Mouse (Mus musculus): ENCODE data around the gene Ggt1. TPM values are rescaled to one million over a fixed set of nuclear protein-coding genes. Genes with fewer than 3 reads are reported as not detected.

Gene Ggt1
- polyA plus RNA-seq, 1 experiment from 2014 or later: 3.8 TPM

DNA sequence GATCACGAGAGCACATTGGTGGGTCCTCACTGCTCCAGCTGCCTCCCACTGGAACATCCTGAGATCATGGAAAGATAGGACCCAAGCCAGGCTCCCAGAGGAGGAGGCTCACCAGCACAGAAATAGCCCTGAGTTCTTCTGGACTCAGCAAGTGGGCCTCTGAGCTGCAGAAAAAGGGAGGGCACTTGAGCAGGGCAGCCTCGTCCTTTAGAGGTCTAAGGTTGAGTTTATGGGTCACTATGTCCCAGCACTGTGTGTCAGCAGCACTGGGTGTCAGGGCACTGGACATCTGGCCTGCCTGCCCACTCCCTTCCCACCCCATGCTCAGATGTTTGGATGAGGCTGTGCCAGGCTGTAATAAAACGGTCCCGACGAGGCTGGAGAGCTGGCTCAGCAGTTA, 26.9 kb downstream of the Ggt1 start:
- Histone ChIP-seq H3K4me2 (replicated peaks; ENCODE audit: low read depth, low read length) (no peak overlapping the region), H3K36me3 (ENCODE audit: control insufficient read depth, insufficient read depth, low read length) (no peaks in the 10 kb centered on the region), H3K27ac (ENCODE audit: low read length) (no peak overlapping the region), H3K4me3 (ENCODE audit: low read depth, low read length) (no peak overlapping the region), H3K9me3 (ENCODE audit: control insufficient read depth, low read depth, low read length) (no peaks in the 10 kb centered on the region), H3K4me1 (ENCODE audit: control insufficient read depth, insufficient read depth, low read length) (peaks cover 20% of the 10 kb centered on the region), H3K27me3 (ENCODE audit: control insufficient read depth, insufficient read depth, low read length) (no peaks in the 10 kb centered on the region), H3K9ac (replicated peaks; ENCODE audit: low read depth, low read length) (no peak overlapping the region)
- no peak for ATAC-seq (ENCODE audit: insufficient number of reproducible peaks, insufficient read depth, low FRiP score, low read depth)
- WGBS: 55% methylated on average over 5 of the region's 5 CpGs

DNA sequence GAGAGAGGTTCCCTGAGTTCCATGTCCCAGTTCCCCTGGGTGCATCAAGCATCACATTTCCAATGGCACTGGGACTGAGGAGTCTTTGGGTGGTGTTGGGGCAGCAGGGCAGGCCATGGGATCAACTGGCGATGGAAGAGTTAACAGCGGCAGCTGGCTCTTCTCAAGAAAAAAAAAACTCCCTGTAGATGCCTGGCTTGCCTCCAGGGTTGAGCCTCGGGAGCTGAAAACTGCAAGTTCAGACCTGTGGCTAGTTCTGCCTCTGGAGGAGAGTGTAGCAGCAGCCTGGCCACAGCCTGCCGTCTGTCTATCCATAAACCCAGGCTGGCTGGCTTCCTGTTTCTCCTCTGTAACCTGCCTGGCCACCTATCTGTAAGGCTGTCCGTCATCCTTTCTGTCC, 27.7 kb downstream of the Ggt1 start, which contains the start of gene Ggt5:
Gene Ggt5 (plus strand): TSS at position 212 of the 400 bp plus-strand sequence.
- Histone ChIP-seq H3K4me3 (ENCODE audit: low read depth, low read length) (peak within 1 kb of the TSS; percentile 10; the same call in 1 of the 2 replicates), H3K36me3 (ENCODE audit: control insufficient read depth, insufficient read depth, low read length) (no peaks in the 10 kb centered on the region), H3K4me1 (ENCODE audit: control insufficient read depth, insufficient read depth, low read length) (peaks cover 20% of the 10 kb centered on the region), H3K9ac (replicated peaks; ENCODE audit: low read depth, low read length) (no peak within 1 kb of the TSS; the same call in 1 of the 2 replicates), H3K27me3 (ENCODE audit: control insufficient read depth, insufficient read depth, low read length) (no peaks in the 10 kb centered on the region), H3K4me2 (replicated peaks; ENCODE audit: low read depth, low read length) (peak within 1 kb of the TSS; percentile 29), H3K9me3 (ENCODE audit: control insufficient read depth, low read depth, low read length) (no peaks in the 10 kb centered on the region), H3K27ac (ENCODE audit: low read length) (peak within 1 kb of the TSS; percentile 81)
- WGBS: 11% methylated on average over 5 of the region's 5 CpGs
- peak; percentile 54; the same call in 1 of the 2 replicates for ATAC-seq (ENCODE audit: insufficient number of reproducible peaks, insufficient read depth, low FRiP score, low read depth)

DNA sequence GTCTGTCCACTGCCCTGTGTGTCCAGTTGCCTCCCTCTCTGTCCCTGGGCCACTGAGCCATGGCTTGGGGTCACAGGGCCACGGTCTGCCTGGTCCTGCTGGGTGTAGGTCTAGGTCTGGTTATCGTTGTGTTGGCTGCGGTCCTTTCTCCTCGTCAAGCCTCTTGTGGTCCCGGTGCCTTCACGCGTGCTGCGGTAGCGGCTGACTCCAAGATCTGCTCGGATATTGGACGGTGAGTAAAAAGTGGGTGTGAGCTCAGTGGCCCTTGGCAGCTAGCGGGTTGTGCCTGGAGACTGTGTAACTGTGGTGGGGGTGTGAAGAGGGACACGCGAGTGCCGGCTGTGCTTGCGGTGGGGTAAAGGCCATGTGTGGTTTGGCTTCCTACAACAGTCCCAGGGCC, 28.2 kb downstream of the Ggt1 start:
- ATAC-seq (ENCODE audit: insufficient number of reproducible peaks, insufficient read depth, low FRiP score, low read depth): no peak; the same call in 1 of the 2 replicates
- Histone ChIP-seq H3K4me3 (ENCODE audit: low read depth, low read length) (peak overlapping the region; percentile 10; the same call in 1 of the 2 replicates), H3K4me1 (ENCODE audit: control insufficient read depth, insufficient read depth, low read length) (peaks cover 20% of the 10 kb centered on the region), H3K9me3 (ENCODE audit: control insufficient read depth, low read depth, low read length) (no peaks in the 10 kb centered on the region), H3K27ac (ENCODE audit: low read length) (peak overlapping the region; percentile 81), H3K9ac (replicated peaks; ENCODE audit: low read depth, low read length) (no peak overlapping the region; the same call in 1 of the 2 replicates), H3K36me3 (ENCODE audit: control insufficient read depth, insufficient read depth, low read length) (no peaks in the 10 kb centered on the region), H3K4me2 (replicated peaks; ENCODE audit: low read depth, low read length) (peak overlapping the region; percentile 29), H3K27me3 (ENCODE audit: control insufficient read depth, insufficient read depth, low read length) (no peaks in the 10 kb centered on the region)
- 52% methylated on average over 16 of the region's 16 CpGs for WGBS

DNA sequence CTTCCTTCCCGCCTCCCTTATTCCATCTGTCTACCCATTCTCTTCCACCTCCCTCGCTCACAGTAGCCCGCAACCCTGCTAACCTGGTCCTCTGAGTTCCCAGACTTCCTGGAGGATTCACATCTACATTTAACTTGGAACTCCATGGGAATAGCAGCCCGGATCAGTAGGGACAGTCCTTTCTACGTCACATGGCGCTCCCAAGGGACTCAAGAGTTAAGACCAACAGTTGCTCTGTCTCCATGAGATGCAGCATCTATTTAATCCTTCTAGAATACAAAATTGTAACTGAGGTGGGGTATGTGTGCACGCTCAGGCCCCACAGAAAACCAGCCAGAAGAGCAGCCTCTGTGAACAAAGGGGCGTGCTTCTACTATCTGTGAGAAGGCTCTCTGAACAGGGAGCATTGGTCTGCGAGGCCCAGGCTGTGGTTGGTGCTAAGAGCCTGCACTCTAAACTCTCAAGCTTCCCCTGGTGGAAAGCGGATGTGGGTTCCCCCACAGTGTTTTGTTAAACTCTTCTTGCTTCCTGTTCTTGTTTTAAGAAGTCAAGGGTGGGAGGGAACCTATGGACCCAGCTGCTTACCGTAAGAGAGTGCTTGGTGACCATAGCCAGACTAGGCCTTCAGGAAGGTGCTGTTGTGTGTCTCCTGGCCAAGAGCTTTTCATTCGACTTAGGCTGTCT, 29.9 kb downstream of the Ggt1 start:
- 74% methylated on average over 12 of the region's 12 CpGs for WGBS
- Histone ChIP-seq H3K27ac (ENCODE audit: low read length) (peak overlapping the region; percentile 39; the same call in 1 of the 2 replicates), H3K4me2 (replicated peaks; ENCODE audit: low read depth, low read length) (no peak overlapping the region), H3K9me3 (ENCODE audit: control insufficient read depth, low read depth, low read length) (no peaks in the 10 kb centered on the region), H3K27me3 (ENCODE audit: control insufficient read depth, insufficient read depth, low read length) (no peaks in the 10 kb centered on the region), H3K4me3 (ENCODE audit: low read depth, low read length) (no peak overlapping the region), H3K4me1 (ENCODE audit: control insufficient read depth, insufficient read depth, low read length) (peaks cover 20% of the 10 kb centered on the region), H3K9ac (replicated peaks; ENCODE audit: low read depth, low read length) (no peak overlapping the region), H3K36me3 (ENCODE audit: control insufficient read depth, insufficient read depth, low read length) (no peaks in the 10 kb centered on the region)
- no peak for ATAC-seq (ENCODE audit: insufficient number of reproducible peaks, insufficient read depth, low FRiP score, low read depth)

DNA sequence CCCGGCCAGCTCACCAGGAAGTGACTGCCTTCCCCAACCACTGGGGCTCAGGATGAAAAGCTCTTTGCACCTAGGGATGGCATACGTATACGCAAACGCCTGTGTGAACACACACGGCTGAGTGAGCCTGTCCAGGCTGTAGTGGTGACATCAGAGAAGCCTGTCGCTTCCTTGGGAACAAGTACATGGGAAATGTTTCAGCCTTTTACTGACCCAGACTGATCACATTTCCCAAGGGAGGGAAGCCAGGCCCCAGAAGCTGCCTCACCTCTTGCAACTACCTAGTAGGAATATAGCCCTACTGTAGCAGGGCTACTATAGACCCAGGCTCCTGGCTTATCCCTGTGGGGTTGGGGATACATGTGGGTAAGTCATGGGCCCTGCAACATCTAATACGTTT, 31.2 kb downstream of the Ggt1 start:
- 0 out of 2 replicates have a peak, but pooled peaks cover 5% of the 10 kb centered on the region for H3K9me3 ChIP-seq (ENCODE audit: control insufficient read depth, low read depth, low read length)
- H3K4me2 ChIP-seq (replicated peaks; ENCODE audit: low read depth, low read length): no peak overlapping the region
- peaks cover 20% of the 10 kb centered on the region for H3K4me1 ChIP-seq (ENCODE audit: control insufficient read depth, insufficient read depth, low read length)
- H3K27ac ChIP-seq (ENCODE audit: low read length): no peak overlapping the region
- no peak overlapping the region for H3K4me3 ChIP-seq (ENCODE audit: low read depth, low read length)
- no peak for ATAC-seq (ENCODE audit: insufficient number of reproducible peaks, insufficient read depth, low FRiP score, low read depth)
- no peak overlapping the region for H3K9ac ChIP-seq (replicated peaks; ENCODE audit: low read depth, low read length)
- 71% methylated on average over 7 of the region's 7 CpGs for WGBS
- no peaks in the 10 kb centered on the region for H3K27me3 ChIP-seq (ENCODE audit: control insufficient read depth, insufficient read depth, low read length)
- no peaks in the 10 kb centered on the region for H3K36me3 ChIP-seq (ENCODE audit: control insufficient read depth, insufficient read depth, low read length)

DNA sequence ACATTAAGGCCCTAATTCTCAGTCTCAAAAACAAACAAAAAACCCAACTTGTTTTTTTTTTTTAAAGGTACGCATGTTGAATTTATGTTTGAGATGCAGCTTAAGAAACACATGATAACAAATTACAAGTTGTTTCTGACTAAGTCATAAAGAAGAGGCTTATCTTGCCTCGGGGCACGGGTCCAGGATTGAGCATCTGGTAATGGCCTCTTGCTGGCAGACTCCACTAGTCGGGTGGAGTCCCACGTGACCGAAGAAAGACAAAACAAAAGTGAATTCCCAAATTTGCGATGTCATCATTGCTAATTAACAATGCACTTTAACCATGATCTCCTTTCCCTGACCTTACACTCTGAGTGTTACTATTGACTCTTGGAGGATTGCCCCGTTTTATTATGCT, 34.6 kb downstream of the Ggt1 start:
- H3K9ac ChIP-seq (replicated peaks; ENCODE audit: low read depth, low read length): no peak overlapping the region
- H3K27me3 ChIP-seq (ENCODE audit: control insufficient read depth, insufficient read depth, low read length): no peaks in the 10 kb centered on the region
- 0 out of 2 replicates have a peak, but pooled peaks cover 5% of the 10 kb centered on the region for H3K9me3 ChIP-seq (ENCODE audit: control insufficient read depth, low read depth, low read length)
- no peak overlapping the region for H3K27ac ChIP-seq (ENCODE audit: low read length)
- peaks cover 8% of the 10 kb centered on the region; the same call in 1 of the 2 replicates for H3K4me1 ChIP-seq (ENCODE audit: control insufficient read depth, insufficient read depth, low read length)
- H3K4me2 ChIP-seq (replicated peaks; ENCODE audit: low read depth, low read length): no peak overlapping the region
- no peak for ATAC-seq (ENCODE audit: insufficient number of reproducible peaks, insufficient read depth, low FRiP score, low read depth)
- WGBS: 79% methylated on average over 8 of the region's 8 CpGs
- H3K36me3 ChIP-seq (ENCODE audit: control insufficient read depth, insufficient read depth, low read length): no peaks in the 10 kb centered on the region
- no peak overlapping the region for H3K4me3 ChIP-seq (ENCODE audit: low read depth, low read length)

DNA sequence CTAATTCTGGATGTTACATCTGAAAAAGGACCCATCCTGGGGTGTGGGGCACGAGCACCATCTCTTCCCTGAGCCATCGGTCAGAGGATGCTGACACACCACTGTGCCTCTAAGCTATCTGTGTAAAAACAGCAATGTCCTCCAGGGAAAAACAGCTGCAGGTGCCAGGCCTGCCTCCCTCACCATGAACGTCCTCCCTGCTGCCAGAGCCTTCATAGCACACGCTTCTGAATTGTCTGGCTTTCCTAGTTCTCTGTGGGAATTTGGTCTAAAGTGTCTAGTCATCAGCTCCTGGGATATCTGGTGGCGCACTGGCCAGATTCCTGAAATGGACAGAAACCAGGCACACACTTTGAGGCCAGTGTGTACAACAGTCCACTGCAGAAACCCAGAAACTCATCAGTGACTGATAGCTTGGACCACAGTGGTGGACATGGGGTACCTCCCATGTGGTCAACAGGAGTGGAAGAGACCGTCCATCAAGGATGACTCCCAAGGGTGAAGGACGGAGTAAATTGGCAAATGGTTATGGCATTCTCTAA, 38.9 kb downstream of the Ggt1 start:
- H3K9me3 ChIP-seq (ENCODE audit: control insufficient read depth, low read depth, low read length): 0 out of 2 replicates have a peak, but pooled peaks cover 5% of the 10 kb centered on the region
- no peak overlapping the region for H3K4me3 ChIP-seq (ENCODE audit: low read depth, low read length)
- no peaks in the 10 kb centered on the region for H3K36me3 ChIP-seq (ENCODE audit: control insufficient read depth, insufficient read depth, low read length)
- no peak overlapping the region for H3K9ac ChIP-seq (replicated peaks; ENCODE audit: low read depth, low read length)
- no peaks in the 10 kb centered on the region for H3K4me1 ChIP-seq (ENCODE audit: control insufficient read depth, insufficient read depth, low read length)
- no peak overlapping the region for H3K4me2 ChIP-seq (replicated peaks; ENCODE audit: low read depth, low read length)
- WGBS: 79% methylated on average over 7 of the region's 7 CpGs
- H3K27me3 ChIP-seq (ENCODE audit: control insufficient read depth, insufficient read depth, low read length): no peaks in the 10 kb centered on the region
- ATAC-seq (ENCODE audit: insufficient number of reproducible peaks, insufficient read depth, low FRiP score, low read depth): no peak
- no peak overlapping the region for H3K27ac ChIP-seq (ENCODE audit: low read length)

DNA sequence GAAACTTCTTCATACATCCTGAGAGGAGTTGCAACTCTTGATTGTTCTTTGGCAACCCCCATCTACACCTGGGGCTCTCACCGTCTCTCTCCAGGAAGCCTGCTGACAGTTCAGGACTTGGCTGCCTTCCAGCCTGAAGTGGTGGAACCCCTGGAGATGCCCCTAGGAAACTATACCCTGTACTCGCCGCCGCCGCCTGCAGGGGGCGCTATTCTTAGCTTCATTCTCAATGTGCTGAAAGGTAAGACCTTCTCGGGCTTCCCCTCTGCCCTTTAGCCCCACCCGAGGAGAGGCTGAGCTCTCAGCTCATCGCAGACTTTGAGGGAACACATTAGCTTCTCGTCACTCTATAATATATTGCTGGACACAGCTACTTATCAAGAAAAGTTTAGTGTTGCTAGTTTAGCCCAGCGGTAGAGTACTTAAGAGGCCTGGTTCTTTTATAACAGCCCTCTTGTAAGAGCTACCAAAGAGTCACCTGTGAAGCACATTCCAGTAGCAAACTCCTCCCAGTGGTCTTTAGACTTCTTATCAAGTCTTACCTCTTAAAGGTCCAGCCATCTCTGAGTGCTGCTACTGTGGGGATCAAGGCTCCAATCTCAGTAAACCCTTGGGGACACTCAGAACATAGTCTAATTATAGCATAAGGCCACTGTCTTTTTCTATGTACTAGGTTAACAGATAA, 43.9 kb downstream of the Ggt1 start:
- Histone ChIP-seq H3K4me2 (replicated peaks; ENCODE audit: low read depth, low read length) (no peak overlapping the region), H3K4me3 (ENCODE audit: low read depth, low read length) (no peak overlapping the region), H3K4me1 (ENCODE audit: control insufficient read depth, insufficient read depth, low read length) (no peaks in the 10 kb centered on the region), H3K9me3 (ENCODE audit: control insufficient read depth, low read depth, low read length) (no peaks in the 10 kb centered on the region), H3K27me3 (ENCODE audit: control insufficient read depth, insufficient read depth, low read length) (no peaks in the 10 kb centered on the region), H3K36me3 (ENCODE audit: control insufficient read depth, insufficient read depth, low read length) (no peaks in the 10 kb centered on the region), H3K27ac (ENCODE audit: low read length) (no peak overlapping the region), H3K9ac (replicated peaks; ENCODE audit: low read depth, low read length) (no peak overlapping the region)
- no peak for ATAC-seq (ENCODE audit: insufficient number of reproducible peaks, insufficient read depth, low FRiP score, low read depth)
- 34% methylated on average over 11 of the region's 11 CpGs for WGBS
